Mouse (Mus musculus): ENCODE measurements around the gene Arhgef12. TPM values are rescaled to one million over a fixed set of nuclear protein-coding genes. Genes with fewer than 3 reads are reported as not detected.

Gene Arhgef12
- polyA plus RNA-seq, 1 experiment from 2014 or later = 11.2 TPM

GRCm38 (mm10) chr9:43093803-43094202 lies 13.2 kb downstream of the Arhgef12 start:
- no peak for TF ChIP-seq CTCF (IDR thresholded peaks at IDR 0.05; ENCODE audit: low read depth)
- no peak overlapping the region for H3K4me2 ChIP-seq (ENCODE audit: low read length)
- no peak overlapping the region for H3K9ac ChIP-seq (ENCODE audit: low read depth, low read length)
- no peak overlapping the region for H3K4me3 ChIP-seq (replicated peaks; ENCODE audit: low read depth, low read length)
- DNase-seq (ENCODE audit: low spot score) (peak; percentile 65), ATAC-seq (replicated peaks; ENCODE audit: low FRiP score, low read depth) (no peak)
- no peaks in the 10 kb centered on the region for H3K9me3 ChIP-seq (replicated peaks; ENCODE audit: low read length)
- H3K27ac ChIP-seq = no peak overlapping the region
- peaks cover 7% of the 10 kb centered on the region for H3K4me1 ChIP-seq (replicated peaks; ENCODE audit: insufficient read depth, low read length)
- no peaks in the 10 kb centered on the region for H3K27me3 ChIP-seq (ENCODE audit: insufficient read depth, low read length)
- 32% methylated on average over 3 of the region's 3 CpGs for WGBS
- H3K36me3 ChIP-seq (ENCODE audit: insufficient read depth, low read length) = no peaks in the 10 kb centered on the region

GRCm38 (mm10) chr9:43085686-43086285 lies 21.3 kb downstream of the Arhgef12 start:
- H3K9me3 ChIP-seq (replicated peaks; ENCODE audit: low read length) = no peaks in the 10 kb centered on the region
- no peak overlapping the region for H3K27ac ChIP-seq
- DNase-seq (ENCODE audit: low spot score) (no peak), ATAC-seq (replicated peaks; ENCODE audit: low FRiP score, low read depth) (no peak)
- no peaks in the 10 kb centered on the region for H3K27me3 ChIP-seq (ENCODE audit: insufficient read depth, low read length)
- TF ChIP-seq CTCF (IDR thresholded peaks at IDR 0.05; ENCODE audit: low read depth) = no peak
- no peak overlapping the region for H3K4me2 ChIP-seq (ENCODE audit: low read length)
- no peak overlapping the region for H3K9ac ChIP-seq (ENCODE audit: low read depth, low read length)
- H3K36me3 ChIP-seq (ENCODE audit: insufficient read depth, low read length) = no peaks in the 10 kb centered on the region
- H3K4me1 ChIP-seq (replicated peaks; ENCODE audit: insufficient read depth, low read length) = peaks cover 19% of the 10 kb centered on the region
- no peak overlapping the region for H3K4me3 ChIP-seq (replicated peaks; ENCODE audit: low read depth, low read length)
- WGBS = 88% methylated on average over 1 of the region's 1 CpGs

- no peak overlapping the region for H3K27ac ChIP-seq
- 63% methylated on average over 7 of the region's 7 CpGs for WGBS
- H3K4me1 ChIP-seq (replicated peaks; ENCODE audit: insufficient read depth, low read length) = peaks cover 19% of the 10 kb centered on the region
- no peak overlapping the region for H3K4me3 ChIP-seq (replicated peaks; ENCODE audit: low read depth, low read length)
- H3K36me3 ChIP-seq (ENCODE audit: insufficient read depth, low read length) = no peaks in the 10 kb centered on the region
- no peak for ATAC-seq (replicated peaks; ENCODE audit: low FRiP score, low read depth)
- DNase-seq (ENCODE audit: low spot score) = peak; percentile 77
- TF ChIP-seq CTCF (IDR thresholded peaks at IDR 0.05; ENCODE audit: low read depth) = no peak
- H3K27me3 ChIP-seq (ENCODE audit: insufficient read depth, low read length) = no peaks in the 10 kb centered on the region
- no peaks in the 10 kb centered on the region for H3K9me3 ChIP-seq (replicated peaks; ENCODE audit: low read length)
- no peak overlapping the region for H3K4me2 ChIP-seq (ENCODE audit: low read length)
- no peak overlapping the region for H3K9ac ChIP-seq (ENCODE audit: low read depth, low read length)
Measured at GRCm38 (mm10) chr9:43084496-43085362, 22.3 kb downstream of the Arhgef12 start.

GRCm38 (mm10) chr9:43083441-43084055 lies 23.5 kb downstream of the Arhgef12 start:
- H3K4me2 ChIP-seq (ENCODE audit: low read length) = no peak overlapping the region
- WGBS = 54% methylated on average over 7 of the region's 7 CpGs
- no peak for ATAC-seq (replicated peaks; ENCODE audit: low FRiP score, low read depth)

GRCm38 (mm10) chr9:43078711-43079110 lies 28.3 kb downstream of the Arhgef12 start:
- H3K9ac ChIP-seq (ENCODE audit: low read depth, low read length) = no peak overlapping the region
- 73% methylated on average over 3 of the region's 3 CpGs for WGBS
- no peak overlapping the region for H3K27ac ChIP-seq
- H3K9me3 ChIP-seq (replicated peaks; ENCODE audit: low read length) = no peaks in the 10 kb centered on the region
- no peak overlapping the region for H3K4me3 ChIP-seq (replicated peaks; ENCODE audit: low read depth, low read length)
- TF ChIP-seq CTCF (IDR thresholded peaks at IDR 0.05; ENCODE audit: low read depth) = no peak
- H3K4me2 ChIP-seq (ENCODE audit: low read length) = no peak overlapping the region
- H3K27me3 ChIP-seq (ENCODE audit: insufficient read depth, low read length) = no peaks in the 10 kb centered on the region
- no peak for ATAC-seq (replicated peaks; ENCODE audit: low FRiP score, low read depth)
- no peak for DNase-seq (ENCODE audit: low spot score)
- peaks cover 9% of the 10 kb centered on the region; the same call in 1 of the 2 replicates for H3K4me1 ChIP-seq (replicated peaks; ENCODE audit: insufficient read depth, low read length)
- no peaks in the 10 kb centered on the region for H3K36me3 ChIP-seq (ENCODE audit: insufficient read depth, low read length)

More at GRCm38 (mm10) chr9:43083441-43084055, 23.5 kb downstream of the Arhgef12 start:
- no peak for TF ChIP-seq CTCF (IDR thresholded peaks at IDR 0.05; ENCODE audit: low read depth)
- H3K4me1 ChIP-seq (replicated peaks; ENCODE audit: insufficient read depth, low read length) = peaks cover 19% of the 10 kb centered on the region
- H3K36me3 ChIP-seq (ENCODE audit: insufficient read depth, low read length) = no peaks in the 10 kb centered on the region
- no peaks in the 10 kb centered on the region for H3K9me3 ChIP-seq (replicated peaks; ENCODE audit: low read length)
- H3K27ac ChIP-seq = no peak overlapping the region
- no peak for DNase-seq (ENCODE audit: low spot score)
- no peak overlapping the region for H3K9ac ChIP-seq (ENCODE audit: low read depth, low read length)
- no peaks in the 10 kb centered on the region for H3K27me3 ChIP-seq (ENCODE audit: insufficient read depth, low read length)
- H3K4me3 ChIP-seq (replicated peaks; ENCODE audit: low read depth, low read length) = no peak overlapping the region

- DNase-seq (ENCODE audit: low spot score) (no peak), ATAC-seq (replicated peaks; ENCODE audit: low FRiP score, low read depth) (no peak)
- Histone ChIP-seq H3K27ac (no peak overlapping the region), H3K4me1 (replicated peaks; ENCODE audit: insufficient read depth, low read length) (peaks cover 14% of the 10 kb centered on the region; the same call in 1 of the 2 replicates), H3K9ac (ENCODE audit: low read depth, low read length) (no peak overlapping the region), H3K9me3 (replicated peaks; ENCODE audit: low read length) (no peaks in the 10 kb centered on the region), H3K36me3 (ENCODE audit: insufficient read depth, low read length) (no peaks in the 10 kb centered on the region), H3K4me2 (ENCODE audit: low read length) (no peak overlapping the region), H3K27me3 (ENCODE audit: insufficient read depth, low read length) (no peaks in the 10 kb centered on the region), H3K4me3 (replicated peaks; ENCODE audit: low read depth, low read length) (no peak overlapping the region)
- no peak for TF ChIP-seq CTCF (IDR thresholded peaks at IDR 0.05; ENCODE audit: low read depth)
- WGBS = 49% methylated on average over 7 of the region's 7 CpGs
Measured at GRCm38 (mm10) chr9:43076163-43076562, 30.9 kb downstream of the Arhgef12 start.
